Mouse (Mus musculus): ENCODE measurements at regions not wholly inside any gene's neighbourhood (a gene's known extent, or its start where the extent isn't known, plus 50 kb on each side); places are given as distances from the start of the nearest gene placed in this dataset.

DNA sequence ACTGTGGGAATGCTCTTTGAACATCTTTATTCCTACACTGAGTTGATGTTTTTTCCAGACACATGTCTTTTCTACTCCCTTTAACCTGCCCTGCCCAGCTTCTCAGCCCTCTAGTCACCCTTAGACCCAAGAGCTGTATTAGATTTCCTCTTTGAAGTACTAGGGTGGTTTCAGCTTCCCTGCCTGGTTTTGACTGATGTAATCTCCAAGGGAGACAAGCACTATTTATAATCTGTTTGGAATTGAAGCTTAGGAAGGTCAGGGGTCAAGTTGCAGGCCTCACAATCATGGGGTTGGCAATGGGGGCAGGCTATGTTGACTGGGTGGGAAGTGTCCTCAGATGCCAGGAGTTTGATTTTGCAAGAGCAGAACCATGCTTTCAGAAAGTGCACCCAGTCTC is 81.7 kb upstream of the Ddhd1 start:
- H3K27ac ChIP-seq (ENCODE audit: insufficient read depth, low read depth, low read length): no peak overlapping the region
- no peaks in the 10 kb centered on the region for H3K4me1 ChIP-seq (ENCODE audit: control insufficient read depth, insufficient read depth, low read length)
- TF ChIP-seq POLR2A (IDR thresholded peaks at IDR 0.05; ENCODE audit: low read depth, low read length): no peak
- no peak for TF ChIP-seq CTCF (conservative IDR thresholded peaks at IDR 0.05; ENCODE audit: insufficient read depth, insufficient read length, low read depth, low read length)
- no peak for DNase-seq
- H3K4me3 ChIP-seq (ENCODE audit: insufficient read depth, low read depth, low read length): no peak overlapping the region
- H3K27me3 ChIP-seq (replicated peaks; ENCODE audit: control insufficient read depth, insufficient read depth, low read length): no peaks in the 10 kb centered on the region
- no peaks in the 10 kb centered on the region for H3K36me3 ChIP-seq (ENCODE audit: control insufficient read depth, insufficient read depth, low read length)

DNA sequence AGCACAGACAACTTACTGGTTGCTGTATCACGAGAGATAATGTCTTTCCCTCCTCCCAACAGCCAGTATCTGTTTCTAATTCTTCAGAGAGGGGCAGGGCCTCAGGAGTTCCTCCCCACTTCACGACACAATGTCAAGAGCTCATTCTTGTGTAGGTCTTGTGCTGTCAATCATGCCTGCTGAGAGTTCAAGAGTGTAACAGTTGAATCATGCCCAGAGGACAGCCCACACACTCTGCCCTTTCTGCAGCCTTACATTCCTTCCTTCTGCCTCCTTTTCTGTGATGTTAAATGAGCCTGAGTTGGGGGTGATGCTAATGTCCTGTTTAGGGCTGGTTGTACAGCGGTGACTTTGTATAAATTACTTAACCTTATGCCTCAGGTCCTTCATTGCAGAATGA is 82.7 kb upstream of the Ddhd1 start:
- WGBS: 41% methylated on average over 3 of the region's 3 CpGs
- Histone ChIP-seq H3K27me3 (replicated peaks; ENCODE audit: control insufficient read depth, insufficient read depth, low read length) (no peaks in the 10 kb centered on the region), H3K27ac (ENCODE audit: insufficient read depth, low read depth, low read length) (no peak overlapping the region), H3K4me1 (ENCODE audit: control insufficient read depth, insufficient read depth, low read length) (no peaks in the 10 kb centered on the region), H3K36me3 (ENCODE audit: control insufficient read depth, insufficient read depth, low read length) (no peaks in the 10 kb centered on the region), H3K4me3 (ENCODE audit: insufficient read depth, low read depth, low read length) (no peak overlapping the region)
- no peak for DNase-seq
- TF ChIP-seq CTCF (conservative IDR thresholded peaks at IDR 0.05; ENCODE audit: insufficient read depth, insufficient read length, low read depth, low read length) (no peak), POLR2A (IDR thresholded peaks at IDR 0.05; ENCODE audit: low read depth, low read length) (no peak)

DNA sequence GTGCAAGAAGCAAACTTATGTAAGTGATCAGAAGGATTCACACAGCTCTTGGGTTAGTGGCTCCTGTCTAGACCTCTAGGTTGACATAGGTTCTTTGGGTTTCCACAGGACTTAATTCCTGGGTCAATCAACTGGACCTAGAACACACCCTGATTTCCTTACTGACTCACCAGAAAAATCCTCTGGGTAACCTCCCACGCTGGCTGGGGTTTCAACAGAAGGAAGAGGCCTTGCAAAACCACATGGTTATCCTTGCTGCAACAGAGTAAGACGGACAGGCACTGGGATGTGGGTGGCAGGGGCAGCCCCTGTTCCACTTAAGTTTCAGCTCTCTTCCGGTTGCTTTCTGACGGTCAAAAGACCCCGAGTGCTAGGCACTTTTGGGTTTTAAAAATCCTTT is 88.2 kb upstream of the Ddhd1 start:
- no peak for TF ChIP-seq POLR2A (IDR thresholded peaks at IDR 0.05; ENCODE audit: low read depth, low read length)
- no peak for TF ChIP-seq CTCF (conservative IDR thresholded peaks at IDR 0.05; ENCODE audit: insufficient read depth, insufficient read length, low read depth, low read length)
- no peak for DNase-seq
- WGBS: 78% methylated on average over 5 of the region's 5 CpGs

DNA sequence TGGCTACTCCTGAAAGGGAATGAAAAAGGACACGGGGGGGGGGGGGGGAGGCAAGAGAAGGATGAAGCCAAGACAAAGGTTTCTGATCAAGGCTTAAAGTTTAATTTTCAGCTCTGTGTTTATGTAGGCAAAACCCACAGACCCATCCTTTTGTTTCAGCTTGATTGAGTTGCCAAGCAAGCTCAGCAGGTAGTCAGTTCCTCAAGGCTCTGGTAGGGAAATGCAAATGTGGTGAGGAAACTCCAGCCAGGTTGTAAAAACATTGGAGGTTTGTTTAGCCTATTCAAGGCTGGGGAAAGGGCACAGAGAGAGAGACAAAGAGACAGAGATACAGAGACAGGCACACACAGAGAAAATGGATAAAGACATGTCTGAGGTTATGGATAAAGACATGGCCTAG is 99.4 kb upstream of the Ddhd1 start:
- Histone ChIP-seq H3K27me3 (replicated peaks; ENCODE audit: control insufficient read depth, insufficient read depth, low read length) (no peaks in the 10 kb centered on the region), H3K36me3 (ENCODE audit: control insufficient read depth, insufficient read depth, low read length) (no peaks in the 10 kb centered on the region), H3K4me1 (ENCODE audit: control insufficient read depth, insufficient read depth, low read length) (no peaks in the 10 kb centered on the region), H3K4me3 (ENCODE audit: insufficient read depth, low read depth, low read length) (no peak overlapping the region), H3K27ac (ENCODE audit: insufficient read depth, low read depth, low read length) (no peak overlapping the region)
- no peak for DNase-seq
- 12% methylated on average over 1 of the region's 1 CpGs for WGBS
- TF ChIP-seq CTCF (conservative IDR thresholded peaks at IDR 0.05; ENCODE audit: insufficient read depth, insufficient read length, low read depth, low read length) (no peak), POLR2A (IDR thresholded peaks at IDR 0.05; ENCODE audit: low read depth, low read length) (no peak)

More for the DNA sequence above, 88.2 kb upstream of the Ddhd1 start:
- no peak overlapping the region for H3K4me3 ChIP-seq (ENCODE audit: insufficient read depth, low read depth, low read length)
- no peaks in the 10 kb centered on the region for H3K4me1 ChIP-seq (ENCODE audit: control insufficient read depth, insufficient read depth, low read length)
- H3K36me3 ChIP-seq (ENCODE audit: control insufficient read depth, insufficient read depth, low read length): no peaks in the 10 kb centered on the region
- no peaks in the 10 kb centered on the region for H3K27me3 ChIP-seq (replicated peaks; ENCODE audit: control insufficient read depth, insufficient read depth, low read length)
- no peak overlapping the region for H3K27ac ChIP-seq (ENCODE audit: insufficient read depth, low read depth, low read length)

DNA sequence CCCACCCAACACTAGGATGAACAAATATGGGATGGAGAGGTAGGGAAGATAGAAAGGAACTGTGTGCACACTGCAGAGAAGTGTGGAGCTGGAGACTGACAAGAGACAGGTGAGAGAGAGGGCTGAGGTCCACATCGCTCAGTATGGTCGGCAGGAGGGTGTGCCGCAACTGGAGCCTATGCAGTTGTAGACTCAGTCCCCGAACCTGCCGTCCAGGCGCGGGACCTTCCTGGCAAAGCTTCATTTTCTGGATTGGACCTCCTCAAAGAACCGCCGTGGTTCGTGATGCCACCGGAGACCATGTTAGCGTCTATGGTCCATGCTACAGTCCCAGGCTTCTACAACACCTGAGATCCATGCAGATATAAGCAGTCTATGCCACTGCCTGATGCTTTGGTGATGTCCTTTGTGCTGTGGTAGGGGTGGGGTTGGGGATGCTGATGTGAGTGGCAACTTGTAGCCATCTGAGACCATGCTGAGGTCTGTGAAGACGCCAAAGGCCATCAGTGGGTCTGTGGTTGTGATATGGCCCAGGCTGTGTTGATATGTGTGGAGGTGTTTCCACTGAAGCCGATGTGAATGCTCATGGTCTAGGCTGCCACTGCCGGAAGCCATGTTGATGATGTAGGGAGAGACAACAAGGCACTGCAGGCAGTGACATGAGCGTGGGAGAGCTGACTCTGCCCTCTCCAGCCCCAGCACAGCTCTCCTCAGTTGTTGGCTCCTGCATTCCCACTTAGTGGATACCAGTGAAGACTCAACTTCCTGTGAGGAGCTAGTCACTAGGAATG is 103.1 kb upstream of the Ddhd1 start:
- Histone ChIP-seq H3K36me3 (ENCODE audit: control insufficient read depth, insufficient read depth, low read length) (no peaks in the 10 kb centered on the region), H3K27ac (ENCODE audit: insufficient read depth, low read depth, low read length) (no peak overlapping the region), H3K4me1 (ENCODE audit: control insufficient read depth, insufficient read depth, low read length) (no peaks in the 10 kb centered on the region), H3K27me3 (replicated peaks; ENCODE audit: control insufficient read depth, insufficient read depth, low read length) (no peaks in the 10 kb centered on the region), H3K4me3 (ENCODE audit: insufficient read depth, low read depth, low read length) (no peak overlapping the region)
- no peak for TF ChIP-seq CTCF (conservative IDR thresholded peaks at IDR 0.05; ENCODE audit: insufficient read depth, insufficient read length, low read depth, low read length)
- no peak for TF ChIP-seq POLR2A (IDR thresholded peaks at IDR 0.05; ENCODE audit: low read depth, low read length)
- 95% methylated on average over 16 of the region's 16 CpGs for WGBS
- DNase-seq: no peak

DNA sequence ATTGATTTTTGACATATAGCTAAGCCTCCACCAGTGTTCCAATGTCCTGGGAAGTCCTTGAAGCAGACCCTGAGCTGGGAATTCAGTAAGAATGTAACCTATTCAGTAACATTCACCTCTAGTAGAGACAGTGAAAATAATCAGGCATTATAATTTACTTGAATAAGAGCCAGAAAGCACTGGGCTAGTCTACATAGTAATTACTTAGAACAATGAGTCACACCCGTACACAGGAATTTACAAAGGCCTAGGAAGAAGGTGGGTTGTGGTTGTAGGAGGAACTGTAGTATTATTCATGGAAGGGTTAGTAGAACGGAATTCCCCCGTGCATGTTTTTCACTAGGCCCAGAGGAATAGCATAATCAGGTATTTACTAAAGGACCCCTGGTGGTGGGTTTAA is 106.3 kb upstream of the Ddhd1 start:
- Histone ChIP-seq H3K36me3 (ENCODE audit: control insufficient read depth, insufficient read depth, low read length) (no peaks in the 10 kb centered on the region), H3K27ac (ENCODE audit: insufficient read depth, low read depth, low read length) (no peak overlapping the region), H3K27me3 (replicated peaks; ENCODE audit: control insufficient read depth, insufficient read depth, low read length) (no peaks in the 10 kb centered on the region), H3K4me3 (ENCODE audit: insufficient read depth, low read depth, low read length) (no peak overlapping the region), H3K4me1 (ENCODE audit: control insufficient read depth, insufficient read depth, low read length) (no peaks in the 10 kb centered on the region)
- no peak for DNase-seq
- 46% methylated on average over 3 of the region's 3 CpGs for whole genome bisulfite sequencing
- TF ChIP-seq CTCF (conservative IDR thresholded peaks at IDR 0.05; ENCODE audit: insufficient read depth, insufficient read length, low read depth, low read length): no peak
- no peak for TF ChIP-seq POLR2A (IDR thresholded peaks at IDR 0.05; ENCODE audit: low read depth, low read length)

DNA sequence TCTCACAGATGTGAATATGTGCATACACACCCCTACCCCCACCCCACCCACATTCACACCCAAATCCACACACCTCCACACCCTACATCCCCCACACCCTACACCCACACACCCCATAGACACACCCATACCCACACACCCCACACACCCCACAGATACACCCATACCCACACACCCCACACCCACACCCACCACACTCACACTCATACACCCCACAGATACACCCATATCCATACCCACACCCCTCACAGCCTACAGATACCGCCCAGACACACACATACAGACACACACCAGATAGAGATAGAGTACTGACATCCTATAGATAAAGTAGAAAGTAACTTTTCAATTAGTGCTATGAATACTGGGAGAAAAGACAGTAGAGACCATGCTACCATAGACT is 108.6 kb upstream of the Ddhd1 start:
- WGBS: 100% methylated on average over 1 of the region's 1 CpGs
- no peak overlapping the region for H3K27ac ChIP-seq (ENCODE audit: insufficient read depth, low read depth, low read length)
- H3K36me3 ChIP-seq (ENCODE audit: control insufficient read depth, insufficient read depth, low read length): no peaks in the 10 kb centered on the region
- no peaks in the 10 kb centered on the region for H3K27me3 ChIP-seq (replicated peaks; ENCODE audit: control insufficient read depth, insufficient read depth, low read length)
- TF ChIP-seq CTCF (conservative IDR thresholded peaks at IDR 0.05; ENCODE audit: insufficient read depth, insufficient read length, low read depth, low read length) (no peak), POLR2A (IDR thresholded peaks at IDR 0.05; ENCODE audit: low read depth, low read length) (no peak)
- no peak overlapping the region for H3K4me3 ChIP-seq (ENCODE audit: insufficient read depth, low read depth, low read length)
- no peaks in the 10 kb centered on the region for H3K4me1 ChIP-seq (ENCODE audit: control insufficient read depth, insufficient read depth, low read length)
- no peak for DNase-seq

Measured in kidney, adult 2 months (tissue).